Mouse (Mus musculus) midbrain, embryonic 10.5 days (tissue): Measurements from ENCODE around the gene Smtn. TPM values are rescaled to one million over a fixed set of nuclear protein-coding genes. Genes with fewer than 3 reads are reported as not detected.

Experiments
- DNase-seq: peaks from one replicate; pipeline ENCODE4 v3.0.0-alpha.2; 2017; ENCODE audit warnings: low spot score
- H3K27ac ChIP-seq: fragments of 300-500 bp; sonication (generic); replicated peaks from 2 replicates; pipeline ENCODE4 v1.5.1; 2016; ENCODE audit warnings: mild to moderate bottlenecking
- H3K27me3 ChIP-seq: fragments of 300-500 bp; sonication (generic); 2 replicates; pipeline ENCODE4 v1.6.1; 2016; ENCODE audit warnings: low read depth, mild to moderate bottlenecking; ENCODE audit not compliant: poor library complexity, severe bottlenecking
- H3K36me3 ChIP-seq: fragments of 300-500 bp; sonication (generic); 2 replicates; pipeline ENCODE4 v1.6.1; 2016; ENCODE audit warnings: mild to moderate bottlenecking, moderate library complexity
- H3K4me1 ChIP-seq: fragments of 300-500 bp; sonication (generic); 2 replicates; pipeline ENCODE4 v1.6.1; 2016
- H3K4me3 ChIP-seq: fragments of 300-500 bp; sonication (generic); 2 replicates; pipeline ENCODE4 v1.5.1; 2016; ENCODE audit warnings: mild to moderate bottlenecking, moderate library complexity
- H3K9me3 ChIP-seq: fragments of 300-500 bp; sonication (generic); replicated peaks from 2 replicates; pipeline ENCODE4 v1.6.1; 2016; ENCODE audit warnings: mild to moderate bottlenecking
- WGBS: fragments of 180-500 bp; shearing (Covaris S2); methylation state at CpG from one replicate; pipeline ENCODE4 v1.1.7; 2016; 5-methylcytosine and 5-hydroxymethylcytosine counted together
- polyA plus RNA-seq: library from polyadenylated mRNA; unstranded; fragments of >200 nt; fragmentation: Nextera tagmentation; extraction: Ambion mirVana; gene quantifications from 2 replicates; pipeline ENCODE4 v1.2.1, GENCODE M21; 2016

Smtn gene
- polyA plus RNA-seq, 1 experiment from 2014 or later: 40.2 TPM

- no peak overlapping the region for H3K4me3 ChIP-seq
- peaks cover 67% of the 10 kb centered on the region for H3K36me3 ChIP-seq
- H3K27me3 ChIP-seq: peaks cover 5% of the 10 kb centered on the region; the same call in 1 of the 2 replicates
- 92% methylated on average over 16 of the region's 16 CpGs for WGBS
- no peak for DNase-seq
- H3K27ac ChIP-seq: no peak overlapping the region
- H3K4me1 ChIP-seq: peaks cover 31% of the 10 kb centered on the region
- no peaks in the 10 kb centered on the region for H3K9me3 ChIP-seq
Measured at GRCm38 (mm10) chr11:3532101-3532931, 8.1 kb downstream of the Smtn start.

- Histone ChIP-seq H3K4me1 (peaks cover 29% of the 10 kb centered on the region), H3K36me3 (peaks cover 70% of the 10 kb centered on the region), H3K9me3 (no peaks in the 10 kb centered on the region), H3K27ac (no peak overlapping the region), H3K4me3 (no peak overlapping the region), H3K27me3 (no peaks in the 10 kb centered on the region; the same call in 1 of the 2 replicates)
- no peak for DNase-seq
- 80% methylated on average over 6 of the region's 6 CpGs for WGBS
Measured at GRCm38 (mm10) chr11:3531634-3532033, 8.8 kb downstream of the Smtn start.

DNA sequence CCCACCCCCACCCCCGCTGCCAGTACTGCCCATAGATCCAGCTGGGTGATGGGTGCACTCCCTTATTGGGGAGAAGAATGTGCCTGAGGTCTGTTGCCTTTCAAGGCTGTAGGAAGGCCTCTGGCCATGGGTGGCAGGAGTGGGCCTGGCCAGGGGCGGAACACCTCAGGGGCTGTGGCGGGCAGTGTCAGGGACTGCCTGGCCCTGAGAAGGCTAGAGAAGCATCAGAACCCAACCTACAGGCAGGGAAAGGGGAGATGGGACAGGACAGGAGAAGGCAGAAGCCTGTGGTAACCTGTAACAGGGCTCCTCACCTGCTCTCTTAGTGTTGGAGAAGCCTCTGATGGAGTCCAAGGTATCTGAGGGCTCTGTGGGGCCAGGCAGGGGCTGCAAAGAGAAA lies 9.7 kb downstream of the Smtn start:
- peaks cover 79% of the 10 kb centered on the region for H3K36me3 ChIP-seq
- H3K27ac ChIP-seq: no peak overlapping the region
- H3K27me3 ChIP-seq: no peaks in the 10 kb centered on the region
- no peak for DNase-seq
- H3K4me1 ChIP-seq: peaks cover 20% of the 10 kb centered on the region
- H3K4me3 ChIP-seq: no peak overlapping the region
- H3K9me3 ChIP-seq: no peaks in the 10 kb centered on the region
- WGBS: 95% methylated on average over 3 of the region's 3 CpGs

- Histone ChIP-seq H3K4me3 (no peak overlapping the region), H3K4me1 (peaks cover 9% of the 10 kb centered on the region), H3K27me3 (no peaks in the 10 kb centered on the region), H3K27ac (no peak overlapping the region), H3K9me3 (no peaks in the 10 kb centered on the region), H3K36me3 (peaks cover 90% of the 10 kb centered on the region)
- 83% methylated on average over 20 of the region's 20 CpGs for WGBS
- no peak for DNase-seq
Measured at GRCm38 (mm10) chr11:3529476-3530252, 10.7 kb downstream of the Smtn start.

GRCm38 (mm10) chr11:3528208-3528607 lies 12.2 kb downstream of the Smtn start:
- 88% methylated on average over 6 of the region's 6 CpGs for WGBS
- no peak for DNase-seq
- no peak overlapping the region for H3K4me3 ChIP-seq
- peaks cover 7% of the 10 kb centered on the region for H3K4me1 ChIP-seq
- H3K36me3 ChIP-seq: peaks cover 99% of the 10 kb centered on the region
- H3K27ac ChIP-seq: no peak overlapping the region
- H3K9me3 ChIP-seq: no peaks in the 10 kb centered on the region
- no peaks in the 10 kb centered on the region for H3K27me3 ChIP-seq

DNA sequence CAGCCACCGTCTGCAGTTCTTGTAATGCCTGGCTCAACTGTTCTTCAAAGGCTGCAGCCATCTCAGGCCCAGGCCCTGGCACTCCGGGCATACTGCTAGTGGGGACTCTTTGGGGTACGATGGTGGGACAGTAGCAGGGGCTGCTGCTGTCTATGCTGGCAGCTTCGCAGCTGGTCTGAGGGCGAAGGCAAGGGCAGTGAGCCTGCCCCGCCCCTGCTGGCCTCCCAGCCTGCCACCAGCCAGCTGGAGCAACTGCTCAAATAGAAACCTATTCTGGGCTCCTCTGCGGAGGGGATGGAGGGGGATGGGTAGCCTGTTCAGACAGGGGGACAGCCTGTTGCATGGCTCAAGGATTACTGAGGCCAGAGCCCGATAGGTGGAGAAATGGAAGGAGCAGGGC lies 12.6 kb downstream of the Smtn start:
- H3K36me3 ChIP-seq: peaks cover 99% of the 10 kb centered on the region
- no peaks in the 10 kb centered on the region for H3K9me3 ChIP-seq
- H3K27ac ChIP-seq: no peak overlapping the region
- 78% methylated on average over 8 of the region's 8 CpGs for WGBS
- H3K4me3 ChIP-seq: no peak overlapping the region
- DNase-seq: no peak
- no peaks in the 10 kb centered on the region for H3K27me3 ChIP-seq
- peaks cover 7% of the 10 kb centered on the region for H3K4me1 ChIP-seq

DNA sequence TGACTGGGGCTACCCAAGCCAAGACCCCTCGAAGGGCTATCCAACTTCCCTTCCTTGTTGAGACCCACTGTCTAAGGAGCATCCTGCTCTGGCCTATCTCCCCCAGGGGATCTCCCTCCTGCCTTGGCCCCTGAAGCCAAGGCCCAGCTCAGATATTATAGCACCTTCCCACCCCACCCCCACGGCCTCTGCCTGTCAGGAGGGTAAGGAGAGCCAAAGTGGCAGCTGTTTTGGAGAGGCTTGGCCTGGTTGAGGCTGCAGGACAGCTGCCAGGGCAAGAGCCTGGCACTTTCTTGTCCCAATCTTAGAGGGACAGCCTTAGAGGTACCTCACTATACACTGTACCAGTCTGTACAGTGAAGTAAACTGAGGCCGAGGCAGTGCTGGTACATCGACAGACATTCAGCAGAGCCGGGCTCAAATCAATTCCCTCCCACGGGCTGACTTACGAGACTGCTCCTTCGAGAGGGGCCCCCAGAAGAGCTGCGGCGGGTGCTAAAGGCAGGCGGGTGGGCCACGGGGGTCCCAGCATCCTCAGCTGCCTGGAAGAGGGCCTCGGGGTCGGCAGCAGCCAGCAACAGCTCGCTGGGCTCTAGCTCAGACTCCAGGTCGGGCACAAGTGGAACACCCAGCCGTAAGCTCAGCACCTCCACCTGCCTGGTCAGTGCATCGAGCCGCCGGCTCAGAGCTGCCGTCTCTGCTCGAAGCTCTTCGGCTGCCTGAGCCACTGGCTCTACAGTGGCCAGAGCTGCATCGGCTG lies 13.3 kb downstream of the Smtn start:
- no peak for DNase-seq

GRCm38 (mm10) chr11:3526207-3526606 lies 14.2 kb downstream of the Smtn start:
- WGBS: 82% methylated on average over 9 of the region's 9 CpGs
- peaks cover 99% of the 10 kb centered on the region for H3K36me3 ChIP-seq

More for the DNA sequence above, 13.3 kb downstream of the Smtn start:
- Histone ChIP-seq H3K27me3 (no peaks in the 10 kb centered on the region), H3K4me3 (no peak overlapping the region), H3K36me3 (peaks cover 99% of the 10 kb centered on the region), H3K27ac (no peak overlapping the region), H3K4me1 (peaks cover 7% of the 10 kb centered on the region), H3K9me3 (no peaks in the 10 kb centered on the region)
- 92% methylated on average over 24 of the region's 24 CpGs for WGBS

GRCm38 (mm10) chr11:3525560-3525959 lies 14.9 kb downstream of the Smtn start:
- no peak overlapping the region for H3K27ac ChIP-seq
- H3K36me3 ChIP-seq: peaks cover 99% of the 10 kb centered on the region

More at GRCm38 (mm10) chr11:3526207-3526606, 14.2 kb downstream of the Smtn start:
- H3K4me3 ChIP-seq: no peak overlapping the region
- H3K4me1 ChIP-seq: peaks cover 7% of the 10 kb centered on the region
- H3K9me3 ChIP-seq: no peaks in the 10 kb centered on the region
- H3K27ac ChIP-seq: no peak overlapping the region
- no peak for DNase-seq
- no peaks in the 10 kb centered on the region for H3K27me3 ChIP-seq

DNA sequence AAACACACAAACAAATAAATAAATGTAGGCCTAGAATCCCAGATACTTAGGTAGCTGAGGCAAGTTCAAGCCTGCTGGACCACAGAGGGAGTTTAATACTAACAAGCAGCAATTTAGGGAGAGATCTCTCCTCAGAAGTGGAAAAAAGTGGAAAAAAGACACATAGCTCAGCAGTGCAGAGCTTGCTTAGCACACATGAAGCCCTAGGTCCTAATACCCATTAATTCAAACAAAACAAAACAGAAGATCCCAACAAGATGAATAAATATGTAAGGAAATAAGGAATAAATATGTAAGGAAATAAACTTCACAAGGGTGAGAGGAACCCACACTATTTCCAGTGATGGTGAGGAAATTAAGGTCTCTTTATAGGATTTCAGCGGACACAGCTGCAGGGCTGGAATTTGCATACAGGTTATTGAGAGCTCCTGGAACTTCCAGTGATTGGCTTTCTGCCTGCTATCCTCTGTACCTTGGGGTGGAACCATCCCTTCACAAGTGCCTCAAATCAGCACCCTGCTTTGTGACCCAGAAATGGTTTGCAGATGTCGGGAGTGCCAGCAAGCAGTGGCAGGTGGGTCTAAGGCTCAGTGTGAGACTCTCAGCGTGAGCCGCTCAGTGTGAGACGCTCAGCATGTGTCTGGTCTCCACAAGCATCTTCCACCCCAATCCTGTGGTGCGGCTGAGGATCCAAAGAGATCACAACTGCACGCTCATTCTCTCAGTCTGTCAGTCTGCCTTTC lies 16.4 kb downstream of the Smtn start:
- H3K4me1 ChIP-seq: peaks cover 7% of the 10 kb centered on the region
- peaks cover 88% of the 10 kb centered on the region for H3K36me3 ChIP-seq
- H3K9me3 ChIP-seq: no peaks in the 10 kb centered on the region
- WGBS: 78% methylated on average over 7 of the region's 7 CpGs
- no peak for DNase-seq
- no peaks in the 10 kb centered on the region for H3K27me3 ChIP-seq
- no peak overlapping the region for H3K4me3 ChIP-seq
- no peak overlapping the region for H3K27ac ChIP-seq

More at GRCm38 (mm10) chr11:3525560-3525959, 14.9 kb downstream of the Smtn start:
- 82% methylated on average over 4 of the region's 4 CpGs for WGBS
- peaks cover 7% of the 10 kb centered on the region for H3K4me1 ChIP-seq
- H3K27me3 ChIP-seq: no peaks in the 10 kb centered on the region
- H3K4me3 ChIP-seq: no peak overlapping the region
- DNase-seq: no peak
- no peaks in the 10 kb centered on the region for H3K9me3 ChIP-seq

GRCm38 (mm10) chr11:3522285-3523000 lies 18.0 kb downstream of the Smtn start:
- Histone ChIP-seq H3K36me3 (peaks cover 73% of the 10 kb centered on the region), H3K27ac (no peak overlapping the region)
- 95% methylated on average over 17 of the region's 17 CpGs for WGBS

More at GRCm38 (mm10) chr11:3522285-3523000, 18.0 kb downstream of the Smtn start:
- Histone ChIP-seq H3K4me3 (no peak overlapping the region), H3K4me1 (peaks cover 6% of the 10 kb centered on the region), H3K9me3 (no peaks in the 10 kb centered on the region), H3K27me3 (peaks cover 14% of the 10 kb centered on the region)
- no peak for DNase-seq
